Mouse (Mus musculus) liver, embryonic 14.5 days (tissue): ENCODE measurements at regions not wholly inside any gene's neighbourhood (a gene's known extent, or its start where the extent isn't known, plus 50 kb on each side); places are given as distances from the start of the nearest gene placed in this dataset.

Source experiments
- CTCF ChIP-seq: IDR thresholded peaks from 2 replicates; pipeline ENCODE4 v1.5.1; 2016; ENCODE audit warnings: antibody characterized with exemption, low read depth, control low read depth
- EP300 ChIP-seq: IDR thresholded peaks from 2 replicates; pipeline ENCODE4 v1.6.1; 2016; ENCODE audit warnings: antibody characterized with exemption, low read depth

DNA sequence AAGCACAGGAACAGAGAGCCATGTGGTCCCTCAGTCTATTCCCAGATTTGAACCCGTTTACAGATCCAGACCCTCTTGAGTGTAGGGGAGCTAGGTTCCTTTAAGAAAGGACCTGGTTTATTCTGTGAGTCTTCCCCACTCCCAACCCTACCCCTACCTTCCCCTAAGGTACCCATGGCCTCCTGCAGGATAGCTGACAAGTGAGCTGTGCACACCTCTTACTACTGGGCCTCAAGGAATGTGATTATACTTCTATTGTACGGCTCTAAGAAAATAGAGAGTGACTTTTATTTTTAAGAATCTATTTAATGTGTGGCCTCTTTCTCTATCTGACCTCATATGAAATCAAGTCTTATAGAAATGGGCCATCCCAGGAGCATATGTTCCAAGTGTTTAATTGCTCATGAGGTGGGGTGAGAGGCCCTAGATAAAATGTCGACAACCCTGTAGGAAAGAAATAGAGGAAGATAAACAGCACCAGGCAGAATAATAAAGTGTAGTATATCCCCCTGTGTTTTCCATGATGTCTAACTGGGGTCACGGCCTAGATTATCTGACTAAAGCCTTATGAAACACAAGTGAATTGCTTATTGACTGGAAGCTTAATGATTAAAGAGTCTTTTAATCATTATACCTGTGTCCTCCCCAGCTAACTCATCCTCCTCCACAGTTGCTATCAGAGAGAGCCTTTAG is 145.7 kb upstream of the Cdh5 start:
- TF ChIP-seq CTCF (no peak), EP300 (no peak)
